Mouse (Mus musculus): Measurements from ENCODE around the gene Rita1. TPM values are rescaled to one million over a fixed set of nuclear protein-coding genes. Genes with fewer than 3 reads are reported as not detected.
A peak's percentile ranks its signal among the peaks of the same experiment; 100 is the strongest.

Rita1 gene
- polyA plus RNA-seq, 1 experiment from 2014 or later = 14.0 TPM

GRCm38 (mm10) chr5:120592141-120592540 lies 20.2 kb downstream of the Rita1 start:
- WGBS = 62% methylated on average over 7 of the region's 7 CpGs

GRCm38 (mm10) chr5:120590356-120591010 lies 21.9 kb downstream of the Rita1 start:
- Histone ChIP-seq H3K36me3 (ENCODE audit: control insufficient read depth, insufficient read depth, low read length) (no peaks in the 10 kb centered on the region), H3K27ac (ENCODE audit: low read length) (no peak overlapping the region), H3K9ac (ENCODE audit: low read length) (no peak overlapping the region), H3K9me3 (ENCODE audit: control insufficient read depth, low read length) (no peaks in the 10 kb centered on the region; the same call in 1 of the 2 replicates), H3K4me1 (replicated peaks; ENCODE audit: control insufficient read depth, insufficient read depth, low read length) (peaks cover 22% of the 10 kb centered on the region), H3K4me3 (ENCODE audit: low read length) (no peak overlapping the region), H3K4me2 (ENCODE audit: low read depth, low read length) (no peak overlapping the region), H3K27me3 (ENCODE audit: control insufficient read depth, insufficient read depth, low read depth, low read length) (no peaks in the 10 kb centered on the region)
- ATAC-seq (ENCODE audit: low read depth) = no peak
- 72% methylated on average over 16 of the region's 16 CpGs for whole genome bisulfite sequencing

More at GRCm38 (mm10) chr5:120592141-120592540, 20.2 kb downstream of the Rita1 start:
- Histone ChIP-seq H3K4me2 (ENCODE audit: low read depth, low read length) (no peak overlapping the region), H3K36me3 (ENCODE audit: control insufficient read depth, insufficient read depth, low read length) (no peaks in the 10 kb centered on the region), H3K9ac (ENCODE audit: low read length) (no peak overlapping the region), H3K27ac (ENCODE audit: low read length) (no peak overlapping the region), H3K9me3 (ENCODE audit: control insufficient read depth, low read length) (no peaks in the 10 kb centered on the region; the same call in 1 of the 2 replicates), H3K4me1 (replicated peaks; ENCODE audit: control insufficient read depth, insufficient read depth, low read length) (peaks cover 10% of the 10 kb centered on the region), H3K4me3 (ENCODE audit: low read length) (no peak overlapping the region), H3K27me3 (ENCODE audit: control insufficient read depth, insufficient read depth, low read depth, low read length) (no peaks in the 10 kb centered on the region)
- ATAC-seq (ENCODE audit: low read depth) = no peak

GRCm38 (mm10) chr5:120588569-120589094 lies 23.8 kb downstream of the Rita1 start, which contains the start of the genes Tpcn1 and Iqcd:
TSS of gene Tpcn1 (minus strand) at chr5:120588673.
TSS of gene Iqcd (plus strand) at chr5:120589016.
- peaks cover 22% of the 10 kb centered on the region for H3K4me1 ChIP-seq (replicated peaks; ENCODE audit: control insufficient read depth, insufficient read depth, low read length)
- no peaks in the 10 kb centered on the region for H3K27me3 ChIP-seq (ENCODE audit: control insufficient read depth, insufficient read depth, low read depth, low read length)
- peak within 1 kb of the TSS; percentile 62 for H3K27ac ChIP-seq (ENCODE audit: low read length)
- peak; percentile 99 for ATAC-seq (ENCODE audit: low read depth)
- 0% methylated on average over 35 of the region's 35 CpGs for WGBS
- H3K36me3 ChIP-seq (ENCODE audit: control insufficient read depth, insufficient read depth, low read length) = peaks cover 9% of the 10 kb centered on the region; the same call in 1 of the 2 replicates
- peak within 1 kb of the TSS; percentile 95 for H3K4me2 ChIP-seq (ENCODE audit: low read depth, low read length)
- no peaks in the 10 kb centered on the region; the same call in 1 of the 2 replicates for H3K9me3 ChIP-seq (ENCODE audit: control insufficient read depth, low read length)
- peak within 1 kb of the TSS; percentile 87 for H3K9ac ChIP-seq (ENCODE audit: low read length)
- peak within 1 kb of the TSS; percentile 91 for H3K4me3 ChIP-seq (ENCODE audit: low read length)

- H3K9ac ChIP-seq (ENCODE audit: low read length) = peak overlapping the region; percentile 87
- peak overlapping the region; percentile 62 for H3K27ac ChIP-seq (ENCODE audit: low read length)
- H3K4me3 ChIP-seq (ENCODE audit: low read length) = peak overlapping the region; percentile 91
- peaks cover 22% of the 10 kb centered on the region for H3K4me1 ChIP-seq (replicated peaks; ENCODE audit: control insufficient read depth, insufficient read depth, low read length)
- H3K9me3 ChIP-seq (ENCODE audit: control insufficient read depth, low read length) = no peaks in the 10 kb centered on the region; the same call in 1 of the 2 replicates
- ATAC-seq (ENCODE audit: low read depth) = peak; percentile 0; the same call in 1 of the 2 replicates
- H3K4me2 ChIP-seq (ENCODE audit: low read depth, low read length) = peak overlapping the region; percentile 95
- H3K27me3 ChIP-seq (ENCODE audit: control insufficient read depth, insufficient read depth, low read depth, low read length) = no peaks in the 10 kb centered on the region
- peaks cover 14% of the 10 kb centered on the region for H3K36me3 ChIP-seq (ENCODE audit: control insufficient read depth, insufficient read depth, low read length)
- under 1% methylated on average over 29 of the region's 29 CpGs for WGBS
Measured at GRCm38 (mm10) chr5:120587940-120588568, 24.3 kb downstream of the Rita1 start.

- Histone ChIP-seq H3K27ac (ENCODE audit: low read length) (peak overlapping the region; percentile 31), H3K36me3 (ENCODE audit: control insufficient read depth, insufficient read depth, low read length) (peaks cover 17% of the 10 kb centered on the region), H3K4me2 (ENCODE audit: low read depth, low read length) (peak overlapping the region; percentile 95), H3K9me3 (ENCODE audit: control insufficient read depth, low read length) (no peaks in the 10 kb centered on the region; the same call in 1 of the 2 replicates), H3K4me1 (replicated peaks; ENCODE audit: control insufficient read depth, insufficient read depth, low read length) (peaks cover 22% of the 10 kb centered on the region), H3K4me3 (ENCODE audit: low read length) (peak overlapping the region; percentile 91), H3K27me3 (ENCODE audit: control insufficient read depth, insufficient read depth, low read depth, low read length) (no peaks in the 10 kb centered on the region), H3K9ac (ENCODE audit: low read length) (peak overlapping the region; percentile 87)
- no peak for ATAC-seq (ENCODE audit: low read depth)
- 11% methylated on average over 9 of the region's 9 CpGs for WGBS
Measured at GRCm38 (mm10) chr5:120587616-120587926, 24.8 kb downstream of the Rita1 start.

- WGBS = 9% methylated on average over 17 of the region's 17 CpGs
Measured at GRCm38 (mm10) chr5:120586741-120587615, 25.4 kb downstream of the Rita1 start.

GRCm38 (mm10) chr5:120584968-120585367 lies 27.4 kb downstream of the Rita1 start:
- H3K4me3 ChIP-seq (ENCODE audit: low read length) = no peak overlapping the region
- no peak overlapping the region for H3K9ac ChIP-seq (ENCODE audit: low read length)
- peaks cover 22% of the 10 kb centered on the region for H3K4me1 ChIP-seq (replicated peaks; ENCODE audit: control insufficient read depth, insufficient read depth, low read length)
- H3K9me3 ChIP-seq (ENCODE audit: control insufficient read depth, low read length) = no peaks in the 10 kb centered on the region
- H3K4me2 ChIP-seq (ENCODE audit: low read depth, low read length) = no peak overlapping the region
- WGBS = 50% methylated on average over 15 of the region's 15 CpGs
- no peak for ATAC-seq (ENCODE audit: low read depth)
- no peaks in the 10 kb centered on the region for H3K27me3 ChIP-seq (ENCODE audit: control insufficient read depth, insufficient read depth, low read depth, low read length)
- no peak overlapping the region for H3K27ac ChIP-seq (ENCODE audit: low read length)
- H3K36me3 ChIP-seq (ENCODE audit: control insufficient read depth, insufficient read depth, low read length) = peaks cover 17% of the 10 kb centered on the region

More at GRCm38 (mm10) chr5:120586741-120587615, 25.4 kb downstream of the Rita1 start:
- no peaks in the 10 kb centered on the region for H3K27me3 ChIP-seq (ENCODE audit: control insufficient read depth, insufficient read depth, low read depth, low read length)
- H3K9ac ChIP-seq (ENCODE audit: low read length) = peak overlapping the region; percentile 87
- peaks cover 17% of the 10 kb centered on the region for H3K36me3 ChIP-seq (ENCODE audit: control insufficient read depth, insufficient read depth, low read length)
- peak overlapping the region; percentile 91 for H3K4me3 ChIP-seq (ENCODE audit: low read length)
- H3K4me2 ChIP-seq (ENCODE audit: low read depth, low read length) = peak overlapping the region; percentile 95
- no peaks in the 10 kb centered on the region; the same call in 1 of the 2 replicates for H3K9me3 ChIP-seq (ENCODE audit: control insufficient read depth, low read length)
- peak overlapping the region; percentile 31 for H3K27ac ChIP-seq (ENCODE audit: low read length)
- H3K4me1 ChIP-seq (replicated peaks; ENCODE audit: control insufficient read depth, insufficient read depth, low read length) = peaks cover 22% of the 10 kb centered on the region
- no peak for ATAC-seq (ENCODE audit: low read depth)

- no peak overlapping the region for H3K27ac ChIP-seq (ENCODE audit: low read length)
- WGBS = 84% methylated on average over 4 of the region's 4 CpGs
- H3K27me3 ChIP-seq (ENCODE audit: control insufficient read depth, insufficient read depth, low read depth, low read length) = no peaks in the 10 kb centered on the region
- peaks cover 33% of the 10 kb centered on the region for H3K4me1 ChIP-seq (replicated peaks; ENCODE audit: control insufficient read depth, insufficient read depth, low read length)
- H3K9me3 ChIP-seq (ENCODE audit: control insufficient read depth, low read length) = no peaks in the 10 kb centered on the region
- no peak overlapping the region for H3K4me3 ChIP-seq (ENCODE audit: low read length)
- H3K9ac ChIP-seq (ENCODE audit: low read length) = no peak overlapping the region
- H3K36me3 ChIP-seq (ENCODE audit: control insufficient read depth, insufficient read depth, low read length) = peaks cover 17% of the 10 kb centered on the region
- no peak for ATAC-seq (ENCODE audit: low read depth)
- H3K4me2 ChIP-seq (ENCODE audit: low read depth, low read length) = no peak overlapping the region
Measured at GRCm38 (mm10) chr5:120583511-120583910, 28.9 kb downstream of the Rita1 start.

Measured in lung, embryonic 16.5 days (tissue).